Mouse (Mus musculus) myocyte (in vitro differentiated cells): ENCODE measurements around the gene Olfr1412. TPM values are rescaled to one million over a fixed set of nuclear protein-coding genes. Genes with fewer than 3 reads are reported as not detected.

Experiments
- H3K27me3 ChIP-seq: one replicate; pipeline ENCODE4 v1.6.1; 2011; ENCODE audit not compliant: control insufficient read depth, insufficient read depth, insufficient read length
- H3K36me3 ChIP-seq: one replicate; pipeline ENCODE4 v1.6.1; 2011; ENCODE audit not compliant: control insufficient read depth, insufficient read depth
- H3K4me2 ChIP-seq: one replicate; pipeline ENCODE4 v1.6.1; 2011; ENCODE audit warnings: low read depth, control low read depth
- H3K4me3 ChIP-seq: one replicate; pipeline ENCODE4 v1.5.1; 2011; ENCODE audit warnings: mild to moderate bottlenecking, control low read depth, moderate library complexity
- H3K79me2 ChIP-seq: one replicate; pipeline ENCODE4 v1.6.1; 2011; ENCODE audit not compliant: control insufficient read depth, insufficient read depth
- H3ac ChIP-seq: one replicate; pipeline ENCODE4 v1.6.1; 2011; ENCODE audit not compliant: control insufficient read depth, insufficient read length
- CEBPB ChIP-seq: IDR thresholded peaks from 2 replicates; pipeline ENCODE4 v1.6.1; 2011; ENCODE audit warnings: mild to moderate bottlenecking, moderate library complexity; ENCODE audit not compliant: poor library complexity, insufficient read depth, severe bottlenecking
- E2F4 ChIP-seq: IDR thresholded peaks from one replicate; pipeline ENCODE4 v1.6.1; 2011; ENCODE audit warnings: mild to moderate bottlenecking, control low read depth, moderate library complexity; ENCODE audit not compliant: insufficient read depth
- MAX ChIP-seq: IDR thresholded peaks from one replicate; pipeline ENCODE4 v1.6.1; 2011; ENCODE audit warnings: low read depth, mild to moderate bottlenecking, control low read depth
- MYOD1 ChIP-seq, 3 experiments: IDR thresholded peaks; one replicate each; pipeline ENCODE4 v1.6.1; 2011; ENCODE audit warnings: control low read depth in 2 of 3, low read depth in 2 of 3, mild to moderate bottlenecking in 2 of 3, moderate library complexity in 1 of 3; ENCODE audit not compliant: insufficient read length in 2 of 3, control insufficient read depth in 1 of 3
- MYOG ChIP-seq, 3 experiments: IDR thresholded peaks; one replicate each; pipeline ENCODE4 v1.6.1; 2011; ENCODE audit warnings: control low read depth in 2 of 3, low read depth in 2 of 3, mild to moderate bottlenecking in 2 of 3; ENCODE audit not compliant: insufficient read length in 2 of 3, control insufficient read depth in 1 of 3, insufficient read depth in 1 of 3
- POLR2A ChIP-seq: IDR thresholded peaks from one replicate; pipeline ENCODE4 v1.6.1; 2011; ENCODE audit warnings: low read depth, mild to moderate bottlenecking, control low read depth, moderate library complexity; ENCODE audit not compliant: insufficient read length
- POLR2AphosphoS2 ChIP-seq: IDR thresholded peaks from one replicate; pipeline ENCODE4 v1.6.1; 2011; ENCODE audit warnings: low read depth, control low read depth; ENCODE audit not compliant: insufficient read length
- REST ChIP-seq: IDR thresholded peaks from one replicate; pipeline ENCODE4 v1.6.1; 2011; ENCODE audit warnings: mild to moderate bottlenecking, control low read depth, moderate library complexity; ENCODE audit not compliant: insufficient read depth, insufficient read length
- SRF ChIP-seq: IDR thresholded peaks from one replicate; pipeline ENCODE4 v1.6.1; 2011; ENCODE audit warnings: low read depth; ENCODE audit not compliant: control insufficient read depth, insufficient read length
- TCF12 ChIP-seq: IDR thresholded peaks from one replicate; pipeline ENCODE4 v1.6.1; 2011; ENCODE audit warnings: mild to moderate bottlenecking, control low read depth; ENCODE audit not compliant: poor library complexity, insufficient read depth, severe bottlenecking
- TCF3 ChIP-seq: IDR thresholded peaks from one replicate; pipeline ENCODE4 v1.6.1; 2011; ENCODE audit warnings: low read depth, control low read depth; ENCODE audit not compliant: insufficient read length
- USF1 ChIP-seq: IDR thresholded peaks from one replicate; pipeline ENCODE4 v1.6.1; 2011; ENCODE audit warnings: low read depth, mild to moderate bottlenecking, control low read depth, moderate library complexity
- polyA plus RNA-seq: library from polyadenylated mRNA; unstranded; fragments of >200 nt; fragmentation: generic; extraction: Trizol; gene quantifications from one replicate; pipeline ENCODE4 v1.2.1, GENCODE M21; 2012; ENCODE audit warnings: missing spikeins

Olfr1412 gene
- polyA plus RNA-seq, 1 experiment = not detected

- Histone ChIP-seq H3K36me3 (no peaks in the 10 kb centered on the region), H3ac (no peak overlapping the region), H3K79me2 (no peaks in the 10 kb centered on the region), H3K4me3 (no peak overlapping the region), H3K4me2 (no peak overlapping the region), H3K27me3 (peaks cover 5% of the 10 kb centered on the region)
- TF ChIP-seq E2F4 (no peak), CEBPB (no peak), TCF3 (no peak), MAX (no peak), TCF12 (no peak), REST (no peak), USF1 (no peak), POLR2A (no peak), SRF (no peak), MYOD1 (IDR thresholded peaks at IDR 0.05; ENCODE audit: control insufficient read depth in 1 of 3, insufficient read length in 2 of 3, low read depth in 2 of 3) (no peak), POLR2AphosphoS2 (no peak), MYOG (IDR thresholded peaks at IDR 0.05; ENCODE audit: control insufficient read depth in 1 of 3, insufficient read depth in 1 of 3, insufficient read length in 2 of 3, low read depth in 2 of 3) (no peak)
Observed at GRCm38 (mm10) chr1:92613175-92613574, 27.6 kb downstream of the Olfr1412 start.

- Histone ChIP-seq H3K4me3 (no peak overlapping the region), H3K4me2 (no peak overlapping the region), H3K79me2 (no peaks in the 10 kb centered on the region), H3K36me3 (no peaks in the 10 kb centered on the region), H3K27me3 (no peaks in the 10 kb centered on the region), H3ac (no peak overlapping the region)
- no peak for TF ChIP-seq MAX
- TF ChIP-seq CEBPB = no peak
Observed at GRCm38 (mm10) chr1:92614516-92614915, 28.9 kb downstream of the Olfr1412 start.

GRCm38 (mm10) chr1:92616046-92616445, 30.5 kb downstream of the Olfr1412 start:
- Histone ChIP-seq H3K36me3 (no peaks in the 10 kb centered on the region), H3ac (no peak overlapping the region), H3K4me2 (peak overlapping the region; percentile 22), H3K4me3 (no peak overlapping the region), H3K27me3 (no peaks in the 10 kb centered on the region), H3K79me2 (no peaks in the 10 kb centered on the region)
- TF ChIP-seq POLR2A = no peak
- TF ChIP-seq MYOG (IDR thresholded peaks at IDR 0.05; ENCODE audit: control insufficient read depth in 1 of 3, insufficient read depth in 1 of 3, insufficient read length in 2 of 3, low read depth in 2 of 3) = no peak
- TF ChIP-seq E2F4 = no peak
- TF ChIP-seq TCF3 = no peak
- no peak for TF ChIP-seq USF1
- no peak for TF ChIP-seq SRF
- TF ChIP-seq TCF12 = no peak
- TF ChIP-seq MAX = no peak

- H3K27me3 ChIP-seq = no peaks in the 10 kb centered on the region
- no peak within 1 kb of the TSS for H3K4me3 ChIP-seq
- H3K79me2 ChIP-seq = no peaks in the 10 kb centered on the region
- no peaks in the 10 kb centered on the region for H3K36me3 ChIP-seq
- TF ChIP-seq MYOD1 (IDR thresholded peaks at IDR 0.05; ENCODE audit: control insufficient read depth in 1 of 3, insufficient read length in 2 of 3, low read depth in 2 of 3) = no peak
- no peak for TF ChIP-seq CEBPB
- no peak for TF ChIP-seq TCF12
- no peak for TF ChIP-seq SRF
- TF ChIP-seq MAX = no peak
- no peak for TF ChIP-seq USF1
- peak within 1 kb of the TSS; percentile 22 for H3K4me2 ChIP-seq
- no peak within 1 kb of the TSS for H3ac ChIP-seq
Observed at GRCm38 (mm10) chr1:92617488-92617887, 31.9 kb downstream of the Olfr1412 start, which contains the start of gene Olfr12. Gene Olfr12, plus strand, starts transcription at chr1:92617788.

GRCm38 (mm10) chr1:92618360-92618759, 32.8 kb downstream of the Olfr1412 start:
- TF ChIP-seq POLR2AphosphoS2 (no peak), MYOD1 (IDR thresholded peaks at IDR 0.05; ENCODE audit: control insufficient read depth in 1 of 3, insufficient read length in 2 of 3, low read depth in 2 of 3) (no peak), TCF3 (no peak), E2F4 (no peak), MYOG (IDR thresholded peaks at IDR 0.05; ENCODE audit: control insufficient read depth in 1 of 3, insufficient read depth in 1 of 3, insufficient read length in 2 of 3, low read depth in 2 of 3) (no peak), CEBPB (no peak), MAX (no peak), TCF12 (no peak)
- H3K79me2 ChIP-seq = no peaks in the 10 kb centered on the region
- no peak overlapping the region for H3ac ChIP-seq
- no peaks in the 10 kb centered on the region for H3K27me3 ChIP-seq
- no peak overlapping the region for H3K4me2 ChIP-seq
- H3K4me3 ChIP-seq = no peak overlapping the region
- no peaks in the 10 kb centered on the region for H3K36me3 ChIP-seq
